Mouse (Mus musculus): Measurements from ENCODE around the gene Ly75.

DNA sequence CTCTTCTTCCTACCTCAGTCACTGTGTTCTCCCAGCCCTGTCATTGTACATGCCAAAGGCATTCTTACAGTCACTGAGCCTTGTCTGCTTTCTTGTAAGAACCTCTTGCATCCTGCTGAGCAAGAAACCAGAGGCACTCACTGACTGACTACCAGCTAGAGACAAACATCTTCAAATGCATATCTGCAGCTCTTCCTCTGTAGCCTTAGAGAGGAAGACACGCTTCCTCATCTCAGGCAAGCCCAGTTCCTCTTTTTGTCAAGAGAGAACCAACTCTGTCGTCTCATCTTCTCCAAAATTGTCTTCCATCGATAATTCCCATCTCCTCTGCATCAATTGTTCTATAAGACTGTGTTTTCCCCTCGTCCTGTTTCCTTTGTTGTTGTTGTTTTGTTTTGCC lies 94.5 kb downstream of the Ly75 start:
- TF ChIP-seq CTCF (IDR thresholded peaks at IDR 0.05) (no peak), POLR2A (IDR thresholded peaks at IDR 0.05; ENCODE audit: insufficient read depth, low read depth, low read length) (no peak), EP300 (IDR thresholded peaks at IDR 0.05; ENCODE audit: insufficient read depth, low read depth, low read length) (no peak)

Data from heart, adult 2 months (tissue).